Mouse (Mus musculus) forebrain, postnatal 0 days (tissue): ENCODE results near the gene 1700007K13Rik. TPM values are rescaled to one million over a fixed set of nuclear protein-coding genes. Genes with fewer than 3 reads are reported as not detected.

Source experiments
- ATAC-seq: fragments of 200-750 bp; cut with Nextera tagmentation; 2 replicates; pipeline ENCODE4 v1.8.0; 2017; ENCODE audit warnings: mild to moderate bottlenecking, moderate library complexity
- DNase-seq: peaks from one replicate; pipeline ENCODE4 v3.0.0-alpha.2; 2015
- H3K27ac ChIP-seq: fragments of 300-500 bp; sonication (generic); 2 replicates; pipeline ENCODE4 v1.5.1; 2014; ENCODE audit warnings: low read depth, mild to moderate bottlenecking, antibody characterized with exemption, low read length, moderate library complexity, mixed read lengths
- H3K27me3 ChIP-seq: fragments of 300-500 bp; sonication (generic); 2 replicates; pipeline ENCODE4 v1.6.1; 2014; ENCODE audit warnings: mild to moderate bottlenecking, low read length, mixed read lengths; ENCODE audit not compliant: insufficient read depth
- H3K36me3 ChIP-seq: fragments of 300-500 bp; sonication (generic); 2 replicates; pipeline ENCODE4 v1.6.1; 2014; ENCODE audit warnings: mild to moderate bottlenecking, moderate library complexity; ENCODE audit not compliant: insufficient read depth
- H3K4me1 ChIP-seq: fragments of 300-500 bp; sonication (generic); 2 replicates; pipeline ENCODE4 v1.6.1; 2014; ENCODE audit warnings: antibody characterized with exemption; ENCODE audit not compliant: insufficient read depth
- H3K4me2 ChIP-seq: fragments of 300-500 bp; sonication (generic); 2 replicates; pipeline ENCODE4 v1.6.1; 2014; ENCODE audit warnings: low read depth, mild to moderate bottlenecking, moderate library complexity
- H3K4me3 ChIP-seq: fragments of 300-500 bp; sonication (generic); 2 replicates; pipeline ENCODE4 v1.5.1; 2014; ENCODE audit warnings: low read depth, low read length, mixed read lengths
- H3K9ac ChIP-seq: fragments of 300-500 bp; sonication (generic); 2 replicates; pipeline ENCODE4 v1.6.1; 2014; ENCODE audit warnings: mild to moderate bottlenecking
- H3K9me3 ChIP-seq: fragments of 300-500 bp; sonication (generic); 2 replicates; pipeline ENCODE4 v1.6.1; 2016; ENCODE audit warnings: low read length
- CTCF ChIP-seq: sonication (generic); IDR thresholded peaks from 2 replicates; pipeline ENCODE4 v1.5.1; 2016; ENCODE audit warnings: antibody characterized with exemption, control low read depth, low read depth
- WGBS: fragments of 180-500 bp; shearing (Covaris S2); extraction: QIAGEN DNeasy Blood & Tissue Kit; methylation state at CpG from one replicate; pipeline ENCODE4 v1.1.7; 2014; 5-methylcytosine and 5-hydroxymethylcytosine counted together
- polyA plus RNA-seq: library from polyadenylated mRNA; unstranded; fragments of >200 nt; fragmentation: Nextera tagmentation; extraction: Ambion mirVana; gene quantifications from 2 replicates; pipeline ENCODE4 v1.2.1, GENCODE M21; 2015
- total RNA-seq: library from RNA; depleted of rRNA; stranded (reverse); fragments of >200 nt; gene quantifications from 2 replicates; pipeline ENCODE4 v1.2.3, GENCODE M21; 2014

Gene 1700007K13Rik
- total and polyA plus RNA-seq, 2 experiments from 2014 or later, result 5.4 to 8.5 TPM

DNA sequence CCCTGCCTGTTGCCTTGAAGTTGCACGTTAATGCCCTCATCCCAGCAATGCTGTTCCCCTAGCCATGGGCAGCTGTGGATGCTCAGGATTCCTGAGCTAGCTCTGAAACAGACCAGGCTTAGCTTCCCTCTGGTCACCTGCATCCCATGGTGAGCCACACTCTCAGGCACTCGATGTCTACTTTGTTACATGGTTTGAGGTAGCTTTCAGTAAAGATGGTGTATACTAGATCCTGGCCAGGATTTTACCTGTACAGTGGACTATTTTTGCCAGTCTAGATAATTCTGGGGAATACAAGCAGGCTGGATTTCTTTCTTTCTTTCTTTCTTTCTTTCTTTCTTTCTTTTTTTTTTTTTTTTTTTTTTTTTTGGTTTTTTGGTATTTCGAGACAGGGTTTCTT, 39.7 kb upstream of the 1700007K13Rik start, which contains the start of gene Gm10134:
Gm10134 (plus strand) TSS at position 301 of the 400 bp plus-strand sequence.
- DNase-seq (no peak), ATAC-seq (no peak)
- 81% methylated on average over 3 of the region's 3 CpGs for WGBS
- Histone ChIP-seq H3K4me3 (no peak within 1 kb of the TSS), H3K9ac (no peak within 1 kb of the TSS), H3K36me3 (no peaks in the 10 kb centered on the region), H3K27me3 (no peaks in the 10 kb centered on the region; the same call in 1 of the 2 replicates), H3K27ac (no peak within 1 kb of the TSS), H3K4me1 (no peaks in the 10 kb centered on the region), H3K4me2 (no peak within 1 kb of the TSS), H3K9me3 (no peaks in the 10 kb centered on the region)
- TF ChIP-seq CTCF, result no peak

DNA sequence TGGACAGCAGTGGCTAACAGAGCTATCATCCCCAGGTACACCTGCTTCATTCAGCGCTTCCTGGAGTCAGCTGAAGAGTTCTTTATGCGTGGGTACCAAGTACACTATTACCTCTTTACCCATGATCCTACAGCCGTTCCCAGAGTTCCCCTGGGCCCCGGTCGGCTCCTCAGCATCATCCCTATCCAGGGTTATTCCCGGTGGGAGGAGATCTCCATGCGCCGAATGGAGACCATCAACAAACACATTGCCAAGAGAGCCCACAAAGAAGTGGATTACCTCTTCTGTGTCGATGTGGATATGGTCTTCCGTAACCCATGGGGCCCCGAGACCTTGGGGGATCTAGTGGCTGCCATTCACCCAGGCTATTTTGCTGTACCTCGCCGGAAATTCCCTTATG, 38.5 kb upstream of the 1700007K13Rik start:
- Histone ChIP-seq H3K4me2 (no peak overlapping the region), H3K27me3 (no peaks in the 10 kb centered on the region; the same call in 1 of the 2 replicates), H3K4me1 (no peaks in the 10 kb centered on the region), H3K9me3 (no peaks in the 10 kb centered on the region), H3K4me3 (no peak overlapping the region), H3K9ac (no peak overlapping the region), H3K27ac (no peak overlapping the region), H3K36me3 (no peaks in the 10 kb centered on the region)
- DNase-seq, result no peak
- WGBS, result 88% methylated on average over 13 of the region's 13 CpGs
- no peak for ATAC-seq
- no peak for TF ChIP-seq CTCF

DNA sequence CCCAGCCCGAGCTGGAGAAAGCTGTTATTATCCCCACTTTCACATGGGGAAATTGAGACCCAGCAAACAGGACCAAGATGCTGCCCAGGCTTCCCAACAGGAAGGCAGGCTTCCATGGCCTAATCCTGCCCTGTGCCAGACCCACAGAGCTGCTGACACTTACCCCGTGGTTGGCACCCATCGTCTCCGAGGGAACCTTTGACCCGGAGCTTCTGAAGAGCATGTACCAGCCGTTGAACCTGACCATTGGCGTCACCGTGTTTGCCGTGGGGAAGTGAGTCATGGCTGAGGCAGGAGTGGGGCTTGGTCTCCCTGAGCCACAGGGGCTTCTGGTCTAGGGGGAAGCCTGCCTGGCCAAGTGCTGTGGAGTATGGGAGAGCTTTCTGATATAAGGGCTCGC, 36.9 kb upstream of the 1700007K13Rik start:
- no peaks in the 10 kb centered on the region for H3K9me3 ChIP-seq
- DNase-seq (no peak), ATAC-seq (no peak)
- H3K4me1 ChIP-seq, result no peaks in the 10 kb centered on the region
- H3K27me3 ChIP-seq, result no peaks in the 10 kb centered on the region
- no peak overlapping the region for H3K4me3 ChIP-seq
- no peaks in the 10 kb centered on the region for H3K36me3 ChIP-seq
- H3K27ac ChIP-seq, result no peak overlapping the region
- no peak overlapping the region for H3K9ac ChIP-seq
- no peak overlapping the region for H3K4me2 ChIP-seq
- WGBS, result 87% methylated on average over 10 of the region's 10 CpGs
- no peak for TF ChIP-seq CTCF

DNA sequence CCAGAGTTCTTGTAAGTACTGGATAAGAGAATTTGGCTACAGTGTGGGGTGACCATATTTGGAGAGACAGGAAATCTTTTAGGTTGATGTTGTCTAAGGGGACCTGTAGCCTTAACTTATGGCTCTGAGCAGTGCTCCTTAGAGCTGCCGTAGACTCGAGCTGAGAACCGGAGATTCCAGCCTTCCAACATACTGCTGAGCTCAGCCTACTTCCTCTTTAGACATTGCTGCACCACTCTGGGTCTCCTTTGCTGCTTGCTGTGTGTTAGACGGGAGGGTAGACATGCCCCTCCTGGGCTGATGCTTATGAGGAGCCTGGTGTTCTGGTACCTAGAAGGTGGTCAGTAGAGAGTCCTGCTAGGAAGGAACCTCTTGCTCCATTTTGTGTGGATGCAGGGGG, 32.3 kb upstream of the 1700007K13Rik start:
- H3K9me3 ChIP-seq, result no peaks in the 10 kb centered on the region
- TF ChIP-seq CTCF, result no peak
- ATAC-seq (no peak), DNase-seq (no peak)
- no peaks in the 10 kb centered on the region for H3K36me3 ChIP-seq
- H3K4me3 ChIP-seq, result no peak overlapping the region
- H3K9ac ChIP-seq, result no peak overlapping the region
- 80% methylated on average over 4 of the region's 4 CpGs for WGBS
- H3K4me1 ChIP-seq, result no peaks in the 10 kb centered on the region
- no peak overlapping the region for H3K27ac ChIP-seq
- H3K27me3 ChIP-seq, result no peaks in the 10 kb centered on the region
- no peak overlapping the region for H3K4me2 ChIP-seq

DNA sequence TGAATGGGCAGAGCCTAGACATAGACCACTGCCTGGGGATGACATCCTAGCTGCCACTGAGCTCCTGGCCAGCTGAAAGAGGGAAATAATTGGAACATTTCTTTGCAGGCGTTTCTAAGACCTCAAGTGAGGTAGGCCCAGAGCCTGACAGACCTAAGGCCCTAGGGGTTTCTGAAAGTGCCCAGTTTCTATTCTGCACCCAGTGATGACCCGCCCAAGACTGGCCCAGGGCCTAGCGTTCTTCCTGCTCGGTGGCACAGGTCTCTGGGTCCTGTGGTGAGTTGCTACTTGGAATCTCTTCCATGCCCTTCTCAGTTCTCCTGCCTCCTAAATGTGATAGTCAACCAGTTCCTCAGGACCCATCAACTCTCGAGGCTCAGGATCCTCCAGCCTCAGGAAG, 31.4 kb upstream of the 1700007K13Rik start:
- ATAC-seq (no peak), DNase-seq (no peak)
- no peak for TF ChIP-seq CTCF
- Histone ChIP-seq H3K36me3 (no peaks in the 10 kb centered on the region), H3K4me2 (no peak overlapping the region), H3K4me1 (no peaks in the 10 kb centered on the region), H3K9ac (no peak overlapping the region), H3K9me3 (no peaks in the 10 kb centered on the region), H3K4me3 (no peak overlapping the region), H3K27ac (no peak overlapping the region), H3K27me3 (no peaks in the 10 kb centered on the region)
- WGBS, result 84% methylated on average over 5 of the region's 5 CpGs

DNA sequence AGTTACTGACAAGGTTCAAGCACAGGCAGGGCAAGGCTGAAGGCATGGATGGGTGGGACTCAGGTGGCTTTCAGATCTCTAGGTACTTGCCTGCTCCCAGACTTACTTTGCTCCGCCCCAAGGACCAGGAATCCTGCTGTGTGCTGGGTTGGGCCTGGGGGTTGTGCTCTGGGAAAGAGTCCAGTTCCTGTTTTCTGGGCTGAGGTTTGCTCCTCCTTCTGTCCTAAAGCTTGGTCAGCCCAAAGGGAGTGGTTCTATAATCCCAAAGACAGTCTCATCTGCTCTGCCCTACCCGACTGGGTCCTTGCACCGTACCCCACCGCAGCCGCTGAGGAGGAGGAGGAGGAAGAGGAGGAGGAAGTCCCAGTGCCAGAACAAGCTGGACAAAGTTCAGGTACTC, 30.5 kb upstream of the 1700007K13Rik start, which contains the start of gene Gbgt1:
Gbgt1 (plus strand) TSS at position 221 of the 400 bp plus-strand sequence.
- Histone ChIP-seq H3K4me3 (no peak within 1 kb of the TSS), H3K9ac (no peak within 1 kb of the TSS), H3K27ac (no peak within 1 kb of the TSS), H3K4me1 (no peaks in the 10 kb centered on the region), H3K9me3 (no peaks in the 10 kb centered on the region), H3K4me2 (no peak within 1 kb of the TSS), H3K36me3 (no peaks in the 10 kb centered on the region), H3K27me3 (no peaks in the 10 kb centered on the region)
- DNase-seq (no peak), ATAC-seq (no peak)
- WGBS, result 72% methylated on average over 5 of the region's 5 CpGs
- no peak for TF ChIP-seq CTCF

DNA sequence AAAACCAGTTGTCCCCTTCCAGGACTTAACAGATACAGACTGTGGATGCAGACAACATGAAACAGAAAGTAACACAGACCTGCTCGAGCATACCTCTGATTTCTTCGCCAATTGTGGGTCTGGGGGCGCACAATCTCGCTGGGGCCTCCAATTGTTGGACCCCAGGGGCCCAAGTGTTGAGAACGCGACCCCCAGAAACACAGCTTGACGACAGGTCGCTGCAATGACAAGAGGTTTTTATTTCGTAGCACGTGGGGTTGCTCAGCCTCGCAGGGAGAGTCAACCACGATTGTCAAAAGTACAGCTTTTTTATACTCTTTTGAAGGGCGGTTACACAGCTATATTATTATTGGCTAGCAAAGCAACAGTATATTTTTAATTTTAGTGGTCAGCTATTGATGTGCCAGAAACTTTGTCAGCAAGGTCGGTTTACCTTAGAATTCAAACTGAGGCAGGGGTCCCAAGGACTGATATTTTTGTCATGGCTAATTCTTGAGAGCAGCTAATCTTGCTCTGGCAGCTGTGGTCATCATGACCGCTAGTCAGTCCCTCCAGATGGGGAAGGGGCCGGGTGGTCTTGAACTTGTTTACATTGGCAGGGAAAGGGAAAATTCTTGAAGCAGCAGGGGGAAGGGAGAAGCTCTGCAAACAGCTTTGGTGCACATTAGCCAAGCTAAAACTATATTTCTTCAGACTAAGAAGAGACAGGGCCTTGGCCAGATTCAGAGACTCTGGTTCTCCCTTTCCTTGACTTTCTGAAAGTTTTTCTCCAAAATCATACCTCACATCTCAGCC, 29.9 kb upstream of the 1700007K13Rik start:
- Histone ChIP-seq H3K9me3 (no peaks in the 10 kb centered on the region), H3K4me1 (no peaks in the 10 kb centered on the region), H3K27me3 (no peaks in the 10 kb centered on the region), H3K4me2 (no peak overlapping the region), H3K27ac (no peak overlapping the region), H3K36me3 (no peaks in the 10 kb centered on the region), H3K9ac (no peak overlapping the region), H3K4me3 (no peak overlapping the region)
- WGBS, result 86% methylated on average over 16 of the region's 16 CpGs
- DNase-seq (no peak), ATAC-seq (no peak)
- TF ChIP-seq CTCF, result no peak
